Mouse (Mus musculus) hindbrain, embryonic 11.5 days (tissue): ENCODE measurements around the gene Gm29564. TPM values are rescaled to one million over a fixed set of nuclear protein-coding genes. Genes with fewer than 3 reads are reported as not detected.
"Not testable (repeated sequence)": the region's sequence is repeated elsewhere in the genome, so short reads cannot be mapped to it uniquely, and the experiment has no call there.

Experiments used
- ATAC-seq: fragments of 200-750 bp; cut with Nextera tagmentation; 2 replicates; pipeline ENCODE4 v1.8.0; 2017; ENCODE audit warnings: mild to moderate bottlenecking, moderate TSS enrichment, moderate library complexity; ENCODE audit not compliant: low FRiP score
- DNase-seq: peaks from one replicate; pipeline ENCODE4 v3.0.0-alpha.2; 2015; ENCODE audit warnings: low spot score
- H3K27ac ChIP-seq: fragments of 300-500 bp; sonication (generic); 2 replicates; pipeline ENCODE4 v1.5.1; 2014; ENCODE audit warnings: mild to moderate bottlenecking, low read depth, low read length
- H3K27me3 ChIP-seq: fragments of 300-500 bp; sonication (generic); 2 replicates; pipeline ENCODE4 v1.6.1; 2014; ENCODE audit warnings: mild to moderate bottlenecking, low read length, moderate library complexity, mixed read lengths; ENCODE audit not compliant: control insufficient read depth, insufficient read depth
- H3K36me3 ChIP-seq: fragments of 300-500 bp; sonication (generic); 2 replicates; pipeline ENCODE4 v1.6.1; 2014; ENCODE audit warnings: mild to moderate bottlenecking, low read length, moderate library complexity, mixed read lengths; ENCODE audit not compliant: control insufficient read depth, insufficient read depth
- H3K4me1 ChIP-seq: fragments of 300-500 bp; sonication (generic); replicated peaks from 2 replicates; pipeline ENCODE4 v1.6.1; 2014; ENCODE audit warnings: low read length, mixed read lengths; ENCODE audit not compliant: control insufficient read depth, insufficient read depth
- H3K4me2 ChIP-seq: fragments of 300-500 bp; sonication (generic); replicated peaks from 2 replicates; pipeline ENCODE4 v1.6.1; 2014; ENCODE audit warnings: mild to moderate bottlenecking, low read depth, low read length
- H3K4me3 ChIP-seq: fragments of 300-500 bp; sonication (generic); 2 replicates; pipeline ENCODE4 v1.5.1; 2014; ENCODE audit warnings: low read depth, low read length
- H3K9ac ChIP-seq: fragments of 300-500 bp; sonication (generic); 2 replicates; pipeline ENCODE4 v1.6.1; 2014; ENCODE audit warnings: low read depth, low read length
- H3K9me3 ChIP-seq: fragments of 300-500 bp; sonication (generic); 2 replicates; pipeline ENCODE4 v1.6.1; 2016; ENCODE audit warnings: low read length; ENCODE audit not compliant: control insufficient read depth
- WGBS: fragments of 180-500 bp; shearing (Covaris S2); extraction: QIAGEN DNeasy Blood & Tissue Kit; methylation state at CpG from one replicate; pipeline ENCODE4 v1.1.7; 2014; 5-methylcytosine and 5-hydroxymethylcytosine counted together
- polyA plus RNA-seq: library from polyadenylated mRNA; unstranded; fragments of >200 nt; fragmentation: Nextera tagmentation; extraction: Ambion mirVana; gene quantifications from 2 replicates; pipeline ENCODE4 v1.2.1, GENCODE M21; 2014

The Gm29564 gene
- polyA plus RNA-seq: not detected in 2 replicates

DNA sequence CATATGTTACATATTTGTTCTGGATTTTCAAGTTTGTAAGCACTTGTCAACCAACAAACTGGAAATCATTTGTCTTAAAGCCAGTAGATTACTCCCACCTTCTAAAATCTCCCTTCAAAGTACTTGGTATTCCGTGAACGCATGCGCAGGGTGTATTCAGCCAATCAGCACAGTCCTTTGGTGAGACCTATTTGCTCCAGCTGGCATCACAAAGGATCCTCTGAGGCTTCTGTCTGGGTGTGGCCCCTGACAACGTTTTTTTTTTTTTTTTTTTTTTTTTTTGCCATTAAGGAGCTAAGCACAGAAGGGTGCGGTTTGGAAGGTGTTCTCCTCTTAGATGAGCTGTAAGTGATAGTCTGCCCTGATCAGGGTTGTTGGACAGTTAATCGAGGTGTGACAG, at the start of gene Gm29564:
Gene Gm29564 (plus strand): TSS at position 301 of the 400 bp plus-strand sequence.
- H3K9me3 ChIP-seq, H3K4me1 ChIP-seq, H3K27me3 ChIP-seq, H3K27ac ChIP-seq, H3K9ac ChIP-seq, H3K4me3 ChIP-seq, H3K36me3 ChIP-seq, DNase-seq, H3K4me2 ChIP-seq, ATAC-seq: not testable (repeated sequence)
- no CpG with 5 or more reads among the region's 6 CpGs for WGBS

Other genes starting within 250 kb of the Gm29564 start
- gene Gm20867, start 249.8 kb upstream of the Gm29564 start, polyA plus RNA-seq: not detected in 2 replicates